Mouse (Mus musculus): ENCODE data around the gene Jdp2.
"Not testable (repeated sequence)": the region's sequence is repeated elsewhere in the genome, so short reads cannot be mapped to it uniquely, and the experiment has no call there.

The Jdp2 gene

DNA sequence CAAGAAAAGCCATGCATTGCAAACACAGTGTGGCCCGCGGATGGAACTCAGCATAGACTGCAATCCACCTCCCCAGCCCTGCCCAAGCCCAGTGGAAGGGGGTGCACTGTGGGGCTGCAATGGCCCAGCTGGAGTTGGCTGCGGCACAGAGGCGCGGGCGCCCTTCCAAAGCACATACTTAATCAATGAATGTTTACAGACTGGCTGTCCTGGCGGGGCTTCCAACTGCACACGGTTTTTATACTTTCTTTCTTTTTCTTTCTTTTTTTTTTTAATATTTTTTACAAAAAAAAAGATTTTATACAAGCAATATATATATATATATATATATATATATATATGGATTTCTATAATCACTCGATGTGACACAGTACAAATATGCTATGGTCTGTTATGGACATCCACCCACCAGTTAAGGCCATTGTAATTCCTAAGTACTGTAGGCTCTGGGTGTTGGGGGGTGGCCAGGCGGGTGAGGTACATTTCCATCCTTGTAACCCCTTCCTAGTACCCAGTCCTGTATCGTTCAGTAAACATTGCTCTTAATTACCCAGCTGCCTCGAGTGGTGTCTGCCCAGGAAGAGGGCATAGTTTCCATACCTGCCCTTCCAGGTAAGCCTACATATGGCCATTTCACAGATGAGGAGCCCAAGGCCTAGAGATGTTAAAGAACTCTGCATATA is 40.6 kb downstream of the Jdp2 start:
- DNase-seq: peak; percentile 32

DNA sequence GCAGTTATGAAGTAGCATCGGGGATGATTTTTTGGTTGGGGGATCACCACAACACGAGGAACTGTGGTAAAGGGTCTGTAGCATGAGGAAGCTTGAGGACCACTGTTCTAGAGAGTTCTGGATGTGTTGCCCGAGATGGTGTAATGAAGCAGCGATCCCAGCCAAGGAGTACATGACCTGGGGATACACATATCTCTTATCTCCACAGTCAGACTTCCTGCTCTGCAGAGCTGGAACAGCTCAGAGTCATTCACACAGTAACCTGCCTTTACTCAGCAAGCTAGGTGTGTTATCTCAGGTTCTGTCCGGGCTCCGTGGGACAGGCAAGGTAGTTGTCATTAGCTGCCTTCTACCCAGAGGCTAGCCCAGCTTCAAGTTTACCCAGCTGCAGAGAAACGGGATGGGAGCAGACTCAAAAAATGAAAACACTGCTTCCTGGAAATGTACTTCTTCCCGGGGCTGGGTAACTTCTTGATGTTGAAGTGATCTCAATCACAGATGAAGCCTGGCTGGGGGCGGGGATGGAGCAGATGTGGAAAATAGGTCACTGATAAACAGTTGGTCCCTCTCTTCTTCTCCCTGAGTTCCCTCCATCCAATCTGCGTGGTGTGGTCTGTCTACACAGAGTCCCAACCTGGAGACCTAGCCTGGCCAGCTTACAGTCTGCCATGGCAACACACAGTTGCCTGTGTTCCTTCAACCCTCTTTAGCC is 42.2 kb downstream of the Jdp2 start:
- DNase-seq: no peak

DNA sequence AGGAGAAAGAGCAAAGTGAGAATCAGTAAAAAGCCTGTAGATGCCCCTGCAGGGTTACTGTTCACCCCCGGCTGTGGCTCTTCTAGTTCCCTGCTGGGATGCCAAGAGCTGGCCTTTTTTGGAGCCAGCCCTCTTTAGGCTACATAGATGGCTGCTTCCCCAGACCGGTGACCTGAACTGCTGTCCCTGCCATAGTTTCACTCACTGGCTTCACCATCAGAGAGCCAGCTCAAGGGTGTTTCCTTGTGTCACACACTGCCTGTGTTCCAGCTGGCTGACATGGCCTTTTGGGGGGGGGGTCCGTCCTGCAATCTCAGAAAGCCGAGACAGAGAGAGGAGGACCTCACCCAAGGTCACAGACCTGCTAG is 42.7 kb downstream of the Jdp2 start:
- no peak for DNase-seq

DNA sequence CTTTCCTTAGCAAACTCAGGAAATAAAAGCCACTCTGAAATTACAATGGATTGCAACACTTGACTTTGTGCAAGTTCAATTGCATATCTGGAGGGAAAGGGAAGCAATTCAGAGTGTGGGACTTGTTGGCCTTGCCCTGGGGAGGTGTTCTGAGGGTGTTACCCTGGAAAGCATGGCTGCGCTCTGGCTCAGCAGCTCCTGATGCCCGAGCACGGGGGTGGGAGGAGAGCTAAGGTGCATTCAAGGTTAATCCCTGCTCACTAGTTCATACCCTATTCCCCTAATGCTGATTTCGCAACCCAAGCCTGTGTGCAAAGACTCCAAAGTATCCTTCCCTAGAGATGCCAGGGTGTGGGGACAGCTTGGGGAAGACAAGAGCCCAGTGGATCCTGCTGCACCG is 44.9 kb downstream of the Jdp2 start:
- DNase-seq: no peak

GRCm38 (mm10) chr12:85645664-85646063 is 46.8 kb downstream of the Jdp2 start:
- DNase-seq: peak; percentile 81

DNA sequence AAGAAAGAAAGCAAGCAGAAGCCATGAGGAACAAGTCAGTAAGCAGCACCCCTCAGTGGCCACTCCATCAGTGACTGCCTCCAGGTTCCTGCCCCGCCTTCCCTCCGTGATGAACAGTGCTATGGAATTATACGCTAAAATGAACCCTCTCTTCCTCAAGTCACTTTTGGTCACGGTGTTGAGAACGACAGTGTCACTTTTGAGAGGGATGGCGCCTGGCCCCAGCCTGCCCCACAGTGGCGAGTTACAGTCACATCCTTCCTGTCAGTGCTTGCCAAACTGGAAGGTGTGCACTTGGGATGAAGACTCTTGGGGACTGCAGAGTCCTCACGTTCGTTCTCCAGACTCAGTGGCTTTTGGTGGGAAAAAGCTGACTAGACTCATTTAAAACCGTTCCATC is 48.5 kb downstream of the Jdp2 start:
- DNase-seq: peak; percentile 74

- DNase-seq: no peak
Observed at GRCm38 (mm10) chr12:85647955-85648354, 49.1 kb downstream of the Jdp2 start.

DNA sequence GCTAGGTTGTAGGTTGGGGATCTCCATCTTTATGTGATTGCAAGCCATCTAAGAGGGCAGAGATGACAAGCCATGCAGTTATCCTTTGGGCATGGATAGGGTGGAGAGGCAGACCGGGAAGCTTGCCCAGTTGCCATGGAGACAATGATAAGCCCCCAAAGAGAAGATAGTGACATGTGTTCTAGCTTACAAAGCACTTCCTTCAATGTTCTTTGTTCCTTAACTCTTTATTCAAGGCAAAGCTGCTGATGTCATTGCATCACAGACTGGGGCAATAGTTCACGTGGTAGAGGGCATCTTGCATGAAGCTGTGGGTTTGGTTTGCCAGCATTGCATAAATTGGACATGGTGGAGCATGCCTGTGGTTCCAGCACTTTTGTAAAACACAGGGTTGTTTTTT is 60.5 kb downstream of the Jdp2 start:
- DNase-seq: no peak

DNA sequence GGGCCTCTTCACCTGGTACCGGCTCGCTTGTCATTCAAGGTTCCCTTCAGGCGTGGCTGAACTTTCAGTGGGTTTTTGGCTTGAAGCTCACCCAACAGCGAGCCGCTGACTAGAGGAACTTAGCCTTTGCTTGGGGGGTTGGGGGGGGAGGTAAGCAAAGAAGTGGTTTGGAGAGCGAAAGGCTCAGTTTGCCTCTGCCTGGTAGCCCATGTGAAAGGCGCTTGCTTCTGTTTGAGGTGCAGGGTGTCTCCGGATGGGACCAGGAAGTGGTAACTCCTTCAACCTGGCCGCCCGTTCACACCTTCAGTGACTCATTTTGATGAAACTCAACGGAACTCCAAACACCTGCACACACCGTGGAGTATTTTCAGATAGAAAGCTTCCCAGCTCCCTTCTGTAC is 62.0 kb downstream of the Jdp2 start:
- peak; percentile 61 for DNase-seq

- not testable (repeated sequence) for DNase-seq
Observed at GRCm38 (mm10) chr12:85662232-85662631, 63.4 kb downstream of the Jdp2 start.

- peak; percentile 78 for DNase-seq
Observed at GRCm38 (mm10) chr12:85662896-85663295, 64.1 kb downstream of the Jdp2 start.

DNA sequence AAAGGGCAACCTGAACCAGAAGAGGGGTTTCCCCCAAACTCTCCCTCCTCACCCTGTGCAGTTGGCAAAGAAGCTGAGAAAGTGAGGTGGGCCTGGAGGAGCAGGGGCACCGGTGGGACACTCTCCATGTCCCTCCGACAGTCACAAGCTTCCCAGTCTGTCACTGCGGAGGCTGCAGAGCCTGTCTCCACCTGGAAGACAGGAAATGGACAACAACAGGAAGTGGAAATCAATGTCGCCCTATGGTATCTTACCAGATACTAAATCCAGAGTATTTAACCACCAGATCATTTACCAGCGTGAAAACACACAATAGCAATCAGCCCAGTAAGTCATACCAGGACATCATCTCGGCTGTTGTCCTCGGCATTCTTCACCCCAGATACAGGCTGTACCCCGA is 67.3 kb downstream of the Jdp2 start:
- DNase-seq: no peak

- no peak for DNase-seq
Observed at GRCm38 (mm10) chr12:85667071-85667470, 68.2 kb downstream of the Jdp2 start.

GRCm38 (mm10) chr12:85668696-85669095 is 69.9 kb downstream of the Jdp2 start:
- DNase-seq: no peak

DNA sequence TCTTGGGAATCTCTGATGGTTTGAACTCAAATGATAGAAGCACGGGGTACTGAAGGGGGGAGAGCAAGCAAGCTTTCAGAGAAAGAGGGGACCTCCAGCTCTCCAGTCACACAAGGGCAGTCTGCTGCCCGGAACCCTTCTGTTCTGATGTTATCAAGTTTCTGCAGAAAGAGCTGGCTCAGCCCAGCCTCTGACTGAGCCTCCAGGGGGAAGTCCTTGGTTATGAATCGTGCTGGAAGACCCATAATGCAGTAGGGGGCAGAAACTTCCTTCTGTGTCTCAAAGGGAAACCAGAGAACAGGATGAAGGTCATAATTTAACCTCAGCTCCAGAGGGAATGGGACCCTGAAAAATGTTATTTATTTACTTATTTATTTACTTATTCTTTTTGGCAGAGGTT is 71.3 kb downstream of the Jdp2 start:
- DNase-seq: no peak

DNA sequence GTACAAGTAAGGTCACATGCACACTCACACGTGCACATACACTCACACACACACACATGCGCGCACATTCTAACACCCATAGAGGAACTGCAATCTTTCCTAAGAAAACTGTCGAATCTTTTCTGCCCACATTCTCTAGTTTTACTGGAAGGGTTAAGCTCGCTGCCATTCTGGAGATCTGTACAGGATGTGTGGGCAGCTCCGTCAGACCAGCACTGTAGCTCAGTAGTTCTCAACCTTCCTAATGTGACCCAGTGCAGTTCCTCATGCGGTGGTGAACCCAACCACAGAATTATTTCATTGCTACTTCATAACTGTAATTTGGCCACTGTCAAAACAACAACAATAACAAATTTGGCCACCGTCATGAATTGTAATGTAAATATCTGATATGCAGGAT is 75.1 kb downstream of the Jdp2 start:
- no peak for DNase-seq

DNA sequence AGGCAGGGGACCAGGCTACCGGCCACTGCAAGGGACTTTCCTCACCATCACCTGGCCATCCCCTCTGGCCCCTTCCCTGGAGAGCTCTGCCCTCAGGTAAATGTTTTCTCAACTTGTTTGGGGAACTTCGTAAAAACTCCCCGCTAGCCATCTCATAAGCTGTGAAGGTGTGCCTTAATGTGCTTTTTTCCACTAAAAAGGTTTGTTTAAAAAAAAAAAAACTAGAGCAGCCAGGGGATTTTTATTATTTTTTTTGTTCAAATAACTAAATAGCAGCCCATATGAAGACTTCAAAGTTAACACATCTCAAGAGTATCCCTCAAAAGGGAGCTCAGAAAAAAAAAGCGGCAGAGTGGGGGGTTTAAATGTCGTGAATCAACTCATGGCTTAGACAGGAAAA is 80.3 kb downstream of the Jdp2 start:
- no peak for DNase-seq

GRCm38 (mm10) chr12:85679808-85680207 is 81.0 kb downstream of the Jdp2 start:
- DNase-seq: no peak

- DNase-seq: no peak
Observed at GRCm38 (mm10) chr12:85682328-85682727, 83.5 kb downstream of the Jdp2 start.

GRCm38 (mm10) chr12:85684411-85685275 is 85.8 kb downstream of the Jdp2 start:
- DNase-seq: no peak

- peak; percentile 71 for DNase-seq
Observed at GRCm38 (mm10) chr12:85686466-85687216, 87.8 kb downstream of the Jdp2 start, which contains the start of gene Batf. Gene Batf (plus strand): TSS chr12:85686669.

DNA sequence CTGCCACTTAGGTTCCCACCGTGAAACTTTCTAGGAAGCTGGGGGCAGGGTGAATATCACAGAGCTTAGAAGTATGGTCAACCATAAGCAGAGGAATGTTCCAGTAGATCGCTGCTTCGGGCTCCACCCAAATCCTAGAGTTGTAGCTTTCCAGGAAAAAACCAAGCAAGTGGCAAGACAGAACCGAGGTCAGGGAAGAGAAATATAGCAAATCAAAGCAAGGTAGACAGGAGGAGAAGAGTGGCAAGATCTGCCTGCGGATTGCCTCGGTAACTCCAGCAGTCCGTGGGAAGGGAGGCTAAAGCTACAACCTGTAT is 88.3 kb downstream of the Jdp2 start:
- DNase-seq: no peak

DNA sequence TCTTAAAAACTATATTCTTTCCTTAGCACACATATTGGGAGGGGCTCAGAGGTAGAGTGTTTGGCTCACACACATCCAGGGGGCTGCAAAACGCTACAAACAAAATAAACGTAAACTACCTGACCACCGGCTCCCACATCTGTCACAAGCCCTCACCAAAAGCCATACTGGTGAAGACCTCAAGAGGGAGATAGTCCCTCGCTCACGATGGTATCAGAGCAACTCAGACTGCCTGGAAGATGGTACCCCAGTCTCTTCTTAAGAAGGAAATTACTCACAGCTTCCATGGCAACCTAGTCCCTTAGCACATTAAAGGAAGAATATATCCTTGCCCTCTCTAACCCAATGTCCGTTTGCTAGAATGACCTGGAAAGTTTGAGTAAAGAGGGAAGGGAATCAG is 89.0 kb downstream of the Jdp2 start:
- peak; percentile 38 for DNase-seq
